Mouse (Mus musculus) midbrain, embryonic 10.5 days (tissue): ENCODE data around the gene Pspn. TPM values are rescaled to one million over a fixed set of nuclear protein-coding genes. Genes with fewer than 3 reads are reported as not detected.

ENCODE experiments used
- DNase-seq: peaks from one replicate; pipeline ENCODE4 v3.0.0-alpha.2; 2017; ENCODE audit warnings: low spot score
- H3K27ac ChIP-seq: fragments of 300-500 bp; sonication (generic); replicated peaks from 2 replicates; pipeline ENCODE4 v1.5.1; 2016; ENCODE audit warnings: mild to moderate bottlenecking
- H3K27me3 ChIP-seq: fragments of 300-500 bp; sonication (generic); 2 replicates; pipeline ENCODE4 v1.6.1; 2016; ENCODE audit warnings: low read depth, mild to moderate bottlenecking; ENCODE audit not compliant: poor library complexity, severe bottlenecking
- H3K36me3 ChIP-seq: fragments of 300-500 bp; sonication (generic); 2 replicates; pipeline ENCODE4 v1.6.1; 2016; ENCODE audit warnings: mild to moderate bottlenecking, moderate library complexity
- H3K4me1 ChIP-seq: fragments of 300-500 bp; sonication (generic); 2 replicates; pipeline ENCODE4 v1.6.1; 2016
- H3K4me3 ChIP-seq: fragments of 300-500 bp; sonication (generic); 2 replicates; pipeline ENCODE4 v1.5.1; 2016; ENCODE audit warnings: mild to moderate bottlenecking, moderate library complexity
- H3K9me3 ChIP-seq: fragments of 300-500 bp; sonication (generic); replicated peaks from 2 replicates; pipeline ENCODE4 v1.6.1; 2016; ENCODE audit warnings: mild to moderate bottlenecking
- WGBS: fragments of 180-500 bp; shearing (Covaris S2); methylation state at CpG from one replicate; pipeline ENCODE4 v1.1.7; 2016; 5-methylcytosine and 5-hydroxymethylcytosine counted together
- polyA plus RNA-seq: library from polyadenylated mRNA; unstranded; fragments of >200 nt; fragmentation: Nextera tagmentation; extraction: Ambion mirVana; gene quantifications from 2 replicates; pipeline ENCODE4 v1.2.1, GENCODE M21; 2016

Gene Pspn
- polyA plus RNA-seq, 1 experiment from 2014 or later: 0.94 TPM

DNA sequence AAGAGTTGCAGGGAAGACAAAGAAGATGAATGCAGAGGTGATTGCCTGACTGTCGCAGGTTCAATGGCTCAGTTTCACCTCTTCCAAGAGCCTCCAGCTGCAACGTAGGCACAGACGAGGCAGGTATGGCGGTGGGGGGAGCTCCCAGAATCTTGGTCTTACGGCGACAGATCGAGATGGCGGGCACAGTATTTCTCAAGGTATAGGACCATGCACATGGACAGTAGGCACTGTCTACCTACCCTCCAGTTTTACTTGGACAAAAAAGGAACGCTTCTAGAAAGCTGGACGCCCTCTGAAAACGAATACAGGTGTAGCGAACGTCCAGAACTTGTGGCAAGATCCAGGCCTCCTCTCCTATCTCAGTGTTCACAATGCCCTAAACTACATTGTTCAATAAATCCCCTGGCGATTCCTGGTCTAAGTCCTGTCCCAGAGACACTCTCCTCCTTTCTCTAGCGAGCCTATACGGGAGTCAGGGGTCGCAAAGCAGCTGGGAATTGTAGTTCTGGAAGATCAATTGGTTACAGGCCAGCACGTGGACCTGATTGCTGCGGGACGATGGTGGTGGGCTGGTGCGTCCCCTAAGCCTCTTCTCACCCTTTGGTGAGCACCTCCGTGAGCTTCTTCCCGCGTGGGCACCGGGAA lies 10.2 kb downstream of the Pspn start:
- H3K27ac ChIP-seq: peak overlapping the region; percentile 91
- DNase-seq: no peak
- peak overlapping the region; percentile 88 for H3K4me3 ChIP-seq
- H3K9me3 ChIP-seq: no peaks in the 10 kb centered on the region
- H3K27me3 ChIP-seq: no peaks in the 10 kb centered on the region
- peaks cover 35% of the 10 kb centered on the region for H3K36me3 ChIP-seq
- peaks cover 10% of the 10 kb centered on the region for H3K4me1 ChIP-seq
- WGBS: 3% methylated on average over 25 of the region's 25 CpGs

DNA sequence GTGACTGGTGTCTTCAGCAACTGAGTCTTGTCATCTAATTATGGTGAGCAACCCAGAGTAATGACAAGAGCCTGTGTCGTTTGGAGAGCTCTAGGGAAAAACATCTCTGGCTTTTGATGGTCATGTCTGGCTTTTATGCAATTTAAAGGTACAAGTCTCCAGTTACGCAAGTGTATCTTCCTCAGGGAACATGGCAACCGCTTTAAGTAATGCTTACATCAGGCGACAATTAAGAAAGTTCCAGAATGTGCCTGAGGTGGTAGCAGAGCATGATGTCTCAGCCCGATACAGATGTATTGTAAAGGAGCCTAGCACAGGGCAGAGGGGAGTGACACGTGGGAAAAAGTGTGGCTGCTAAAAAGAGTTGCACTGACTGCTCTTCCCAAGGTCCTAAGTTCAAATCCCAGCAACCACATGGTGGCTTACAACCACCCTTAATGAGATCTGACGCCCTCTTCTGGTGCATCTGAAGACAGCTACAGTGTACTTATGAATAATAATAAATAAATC lies 10.8 kb downstream of the Pspn start:
- Histone ChIP-seq H3K27me3 (no peaks in the 10 kb centered on the region), H3K27ac (no peak overlapping the region), H3K36me3 (peaks cover 29% of the 10 kb centered on the region), H3K9me3 (no peaks in the 10 kb centered on the region), H3K4me1 (peaks cover 10% of the 10 kb centered on the region), H3K4me3 (peak overlapping the region; percentile 88)
- no peak for DNase-seq
- WGBS: 72% methylated on average over 7 of the region's 7 CpGs

DNA sequence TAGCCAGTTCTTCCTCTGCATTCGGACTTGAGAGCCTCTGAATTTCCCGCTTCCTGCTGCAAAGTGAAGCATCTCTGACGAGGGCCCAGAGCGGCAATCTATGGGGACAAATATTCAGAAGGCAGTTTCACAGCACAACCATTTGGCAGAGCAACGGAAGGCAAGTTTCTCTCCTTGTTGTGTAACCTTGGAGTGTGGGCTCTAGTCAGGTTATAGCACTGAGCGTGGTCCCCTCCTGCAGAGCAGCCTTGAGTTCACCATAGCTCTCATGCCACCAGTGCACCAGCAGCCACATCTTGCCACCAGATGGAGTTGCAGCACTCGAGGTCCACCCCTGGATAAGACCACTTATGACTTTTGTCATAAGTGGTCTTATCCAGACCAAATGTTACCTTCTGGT lies 11.4 kb downstream of the Pspn start:
- no peak for DNase-seq
- Histone ChIP-seq H3K4me1 (peaks cover 10% of the 10 kb centered on the region), H3K9me3 (no peaks in the 10 kb centered on the region), H3K4me3 (no peak overlapping the region), H3K27ac (no peak overlapping the region), H3K27me3 (no peaks in the 10 kb centered on the region), H3K36me3 (peaks cover 24% of the 10 kb centered on the region)
- WGBS: 88% methylated on average over 7 of the region's 7 CpGs

DNA sequence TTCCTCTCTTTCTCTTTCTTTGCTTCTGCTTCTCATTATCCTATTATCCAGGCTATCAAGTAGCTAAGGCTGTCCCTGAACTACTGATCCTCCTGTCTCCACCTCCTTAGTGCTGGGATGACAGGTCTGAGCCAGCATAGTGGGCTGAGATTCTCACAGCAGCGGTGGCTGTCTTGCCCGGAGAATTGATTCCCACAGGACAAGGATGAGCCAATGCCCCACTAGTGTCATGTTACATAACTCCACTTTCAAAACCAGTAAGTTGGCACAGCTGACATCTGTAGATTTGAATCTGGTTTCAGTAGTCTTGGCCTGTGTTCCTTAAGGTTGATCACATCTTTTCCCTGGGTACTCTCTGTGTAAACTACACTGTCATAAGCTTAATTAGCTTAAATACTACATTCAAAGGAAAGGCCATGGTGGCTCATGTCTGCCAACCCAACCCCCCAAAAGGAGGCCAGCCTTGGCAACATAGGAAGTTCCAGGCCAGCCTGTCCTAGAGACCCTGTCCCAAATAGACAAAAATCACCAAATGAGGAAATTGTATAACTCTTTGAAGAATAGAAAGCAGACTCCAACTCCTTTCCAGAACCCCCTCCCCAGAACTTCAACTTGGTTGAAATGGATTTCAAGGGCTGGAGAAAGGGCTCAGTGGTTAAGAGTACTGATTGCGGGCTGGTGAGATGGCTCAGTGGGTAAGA lies 13.6 kb downstream of the Pspn start:
- Histone ChIP-seq H3K4me3 (no peak overlapping the region), H3K36me3 (0 out of 2 replicates have a peak, but pooled peaks cover 2% of the 10 kb centered on the region), H3K27me3 (no peaks in the 10 kb centered on the region), H3K4me1 (peaks cover 9% of the 10 kb centered on the region), H3K9me3 (no peaks in the 10 kb centered on the region), H3K27ac (no peak overlapping the region)
- no peak for DNase-seq
- 92% methylated on average over 3 of the region's 3 CpGs for WGBS

DNA sequence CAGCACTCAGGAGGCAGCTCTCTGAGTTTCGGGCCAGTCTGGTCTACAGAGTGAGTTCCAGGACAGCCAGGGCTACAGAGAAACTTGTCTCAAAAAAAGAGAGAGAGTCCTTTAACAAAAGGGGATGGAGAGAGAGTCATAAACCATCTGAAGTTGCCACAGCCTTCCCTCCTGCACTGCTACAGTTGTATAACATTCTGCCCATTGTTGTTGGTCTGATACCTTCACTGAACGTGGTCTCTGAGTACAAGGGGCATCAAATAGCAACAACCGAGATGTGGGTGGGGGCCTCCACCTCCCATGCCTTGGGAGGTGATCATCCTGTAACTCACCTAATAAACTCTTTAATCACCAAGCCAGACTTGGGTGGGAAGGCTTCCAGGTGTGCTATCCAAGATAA lies 14.2 kb downstream of the Pspn start:
- no peaks in the 10 kb centered on the region for H3K27me3 ChIP-seq
- no peaks in the 10 kb centered on the region for H3K36me3 ChIP-seq
- H3K4me3 ChIP-seq: no peak overlapping the region
- WGBS: 82% methylated on average over 3 of the region's 3 CpGs
- DNase-seq: no peak
- no peaks in the 10 kb centered on the region for H3K9me3 ChIP-seq
- H3K4me1 ChIP-seq: peaks cover 3% of the 10 kb centered on the region; the same call in 1 of the 2 replicates
- no peak overlapping the region for H3K27ac ChIP-seq

DNA sequence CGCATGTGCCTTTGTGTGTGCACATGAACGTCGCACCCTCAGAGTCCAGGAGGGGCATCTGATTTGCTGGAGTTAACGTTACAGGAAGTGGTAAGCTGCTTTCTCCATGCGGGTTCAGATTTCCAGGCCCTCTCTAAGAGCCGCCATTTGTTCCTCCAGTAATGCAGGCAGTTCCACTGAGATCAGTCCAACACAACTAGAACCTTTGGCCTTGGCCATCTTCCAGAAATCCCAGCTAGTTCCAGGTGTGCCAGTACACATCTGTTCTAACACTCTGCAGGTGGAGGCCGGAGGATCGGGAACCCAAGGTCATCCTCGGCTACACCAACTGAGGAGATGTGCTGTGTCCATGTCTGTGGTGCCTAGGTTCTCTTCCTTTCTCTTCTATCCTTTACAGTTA lies 14.9 kb downstream of the Pspn start:
- no peak for DNase-seq
- Histone ChIP-seq H3K4me1 (peaks cover 2% of the 10 kb centered on the region; the same call in 1 of the 2 replicates), H3K27ac (no peak overlapping the region), H3K4me3 (no peak overlapping the region), H3K36me3 (no peaks in the 10 kb centered on the region), H3K27me3 (no peaks in the 10 kb centered on the region), H3K9me3 (no peaks in the 10 kb centered on the region)
- WGBS: 85% methylated on average over 9 of the region's 9 CpGs

DNA sequence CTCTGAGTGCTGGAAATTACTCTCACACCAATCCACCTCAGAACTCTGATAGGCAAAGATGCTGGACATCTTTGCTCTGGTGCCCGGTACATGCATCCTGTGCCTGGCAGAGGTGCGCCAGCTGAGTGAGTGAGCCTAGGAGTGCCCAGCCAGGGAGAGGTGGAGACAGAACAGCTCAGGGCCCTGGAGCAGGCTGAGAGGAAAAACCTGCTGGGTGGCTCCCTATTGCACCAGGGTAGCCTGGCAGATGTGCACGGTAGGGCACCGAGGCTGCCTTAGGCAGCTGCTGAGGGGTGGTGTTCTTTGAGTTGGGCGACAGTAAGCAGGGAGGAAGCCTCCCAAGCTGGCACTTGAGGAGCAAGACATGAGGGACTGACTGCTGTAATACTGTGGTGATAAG lies 17.8 kb downstream of the Pspn start, which contains the start of gene Acer1:
Gene Acer1 (minus strand): TSS at position 114 of the 400 bp plus-strand sequence.
- H3K27ac ChIP-seq: no peak within 1 kb of the TSS
- H3K4me1 ChIP-seq: no peaks in the 10 kb centered on the region
- H3K27me3 ChIP-seq: no peaks in the 10 kb centered on the region
- no peaks in the 10 kb centered on the region for H3K9me3 ChIP-seq
- no peaks in the 10 kb centered on the region for H3K36me3 ChIP-seq
- H3K4me3 ChIP-seq: no peak within 1 kb of the TSS
- DNase-seq: no peak
- WGBS: 76% methylated on average over 5 of the region's 5 CpGs

DNA sequence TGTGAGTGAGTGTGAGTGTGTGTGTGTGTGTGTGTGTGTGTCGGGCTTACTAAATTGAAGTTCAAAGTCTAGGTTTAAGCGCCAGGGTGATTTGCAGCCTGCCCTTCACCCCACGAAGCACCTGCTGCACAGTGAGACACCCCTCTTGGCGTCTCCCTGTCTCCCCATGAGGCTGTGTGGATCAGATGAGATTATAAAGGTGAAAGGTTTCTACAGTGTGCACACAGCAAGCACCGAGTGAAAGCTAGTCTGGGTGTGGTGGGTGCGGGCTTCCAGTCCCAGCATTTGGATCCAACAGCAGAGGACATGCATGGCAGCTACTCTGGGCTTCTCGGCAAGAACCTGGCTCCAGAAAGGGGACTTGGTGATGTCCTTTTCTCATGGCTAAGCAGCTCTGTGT lies 18.8 kb downstream of the Pspn start:
- no peak overlapping the region for H3K27ac ChIP-seq
- DNase-seq: no peak
- no peaks in the 10 kb centered on the region for H3K36me3 ChIP-seq
- H3K4me1 ChIP-seq: no peaks in the 10 kb centered on the region
- no peaks in the 10 kb centered on the region for H3K27me3 ChIP-seq
- no peaks in the 10 kb centered on the region for H3K9me3 ChIP-seq
- H3K4me3 ChIP-seq: no peak overlapping the region
- 88% methylated on average over 7 of the region's 7 CpGs for WGBS

DNA sequence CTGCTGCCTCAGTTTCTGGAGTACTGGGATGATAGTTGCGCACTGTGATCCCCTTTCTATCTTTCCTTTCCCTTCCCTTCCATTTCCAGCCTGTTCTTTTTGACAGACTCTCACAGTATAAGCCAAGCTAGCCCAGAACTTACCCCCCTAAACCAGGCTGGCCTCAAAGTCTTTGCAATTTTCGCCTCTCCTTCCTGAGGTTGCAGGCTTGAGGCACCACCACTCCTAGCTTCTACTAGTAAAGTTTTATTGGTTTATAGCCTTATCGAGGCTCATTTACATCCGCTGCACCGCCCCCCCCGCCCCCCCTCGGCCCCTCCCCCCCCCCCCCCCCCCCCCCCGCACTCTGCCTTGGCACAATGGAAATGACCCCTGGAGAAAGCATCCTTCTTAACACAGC lies 20.3 kb downstream of the Pspn start:
- Histone ChIP-seq H3K27me3 (no peaks in the 10 kb centered on the region), H3K27ac (no peak overlapping the region), H3K9me3 (no peaks in the 10 kb centered on the region), H3K4me3 (no peak overlapping the region), H3K4me1 (no peaks in the 10 kb centered on the region), H3K36me3 (no peaks in the 10 kb centered on the region)
- WGBS: 48% methylated on average over 7 of the region's 8 CpGs
- DNase-seq: no peak

DNA sequence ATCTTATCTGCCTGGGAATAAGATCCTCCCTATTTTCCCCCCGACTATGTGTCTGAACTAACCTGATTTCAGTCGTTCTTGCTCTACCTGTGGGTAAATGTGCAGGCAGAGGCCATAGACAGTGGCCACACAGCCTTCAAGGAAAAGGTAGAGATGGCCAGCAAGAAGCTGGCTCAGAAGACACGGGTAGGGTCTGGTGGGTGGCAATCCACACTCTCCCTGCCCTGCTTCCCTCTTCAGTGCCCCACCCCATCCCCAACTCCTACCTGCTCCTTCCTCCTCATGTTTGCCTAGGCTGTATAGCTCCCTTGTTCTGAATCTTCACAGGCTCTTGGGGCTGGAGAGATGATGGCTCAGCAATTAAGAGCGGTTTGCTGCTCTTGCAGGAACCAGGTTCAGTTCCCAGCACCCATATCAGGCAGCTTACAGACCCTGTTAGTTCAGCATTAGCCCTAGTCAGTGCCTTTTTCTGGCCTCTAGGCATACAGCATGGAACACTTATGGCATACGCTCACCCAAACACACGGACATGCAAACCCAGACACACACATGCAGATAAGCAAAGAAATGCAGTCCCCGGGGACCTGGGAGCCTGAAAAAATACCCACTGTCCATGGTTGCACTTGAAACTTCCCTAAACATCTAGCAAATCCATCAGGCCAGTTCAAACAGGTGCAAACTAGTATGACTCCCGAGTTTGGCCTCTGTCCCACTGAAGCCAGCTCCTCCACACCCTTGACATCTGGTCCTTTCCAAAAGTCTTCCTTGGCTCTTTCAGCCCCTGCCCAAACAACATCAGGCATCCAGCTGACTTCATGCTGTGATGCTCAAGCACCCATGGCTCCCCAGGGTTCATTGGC lies 23.1 kb downstream of the Pspn start:
- H3K4me3 ChIP-seq: no peak overlapping the region
- no peaks in the 10 kb centered on the region for H3K9me3 ChIP-seq
- H3K4me1 ChIP-seq: no peaks in the 10 kb centered on the region
- DNase-seq: no peak
- WGBS: 83% methylated on average over 8 of the region's 8 CpGs
- H3K36me3 ChIP-seq: no peaks in the 10 kb centered on the region
- H3K27me3 ChIP-seq: no peaks in the 10 kb centered on the region
- no peak overlapping the region for H3K27ac ChIP-seq

DNA sequence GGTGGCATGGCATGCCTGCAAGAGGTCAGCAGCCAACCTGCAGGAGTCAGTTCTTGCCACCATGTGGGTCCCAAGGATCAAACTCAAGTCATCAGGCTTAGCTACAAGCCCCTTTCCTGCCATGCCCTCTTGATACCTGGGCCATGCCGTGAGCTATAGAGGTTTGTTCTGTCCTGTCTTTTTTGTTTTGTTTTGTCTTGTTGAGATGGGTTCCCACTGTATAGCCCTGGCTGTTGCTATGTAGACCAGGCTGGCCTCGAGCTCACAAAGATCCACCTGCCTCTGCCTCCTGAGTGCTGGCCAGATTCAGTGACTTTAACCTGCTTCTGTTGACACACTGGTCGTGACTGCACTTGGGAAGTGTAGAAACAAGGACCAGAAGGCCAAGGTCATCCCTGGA lies 24.4 kb downstream of the Pspn start:
- Histone ChIP-seq H3K27ac (no peak overlapping the region), H3K9me3 (no peaks in the 10 kb centered on the region), H3K36me3 (no peaks in the 10 kb centered on the region), H3K4me3 (no peak overlapping the region), H3K27me3 (no peaks in the 10 kb centered on the region), H3K4me1 (no peaks in the 10 kb centered on the region)
- DNase-seq: no peak
- 86% methylated on average over 3 of the region's 3 CpGs for WGBS

DNA sequence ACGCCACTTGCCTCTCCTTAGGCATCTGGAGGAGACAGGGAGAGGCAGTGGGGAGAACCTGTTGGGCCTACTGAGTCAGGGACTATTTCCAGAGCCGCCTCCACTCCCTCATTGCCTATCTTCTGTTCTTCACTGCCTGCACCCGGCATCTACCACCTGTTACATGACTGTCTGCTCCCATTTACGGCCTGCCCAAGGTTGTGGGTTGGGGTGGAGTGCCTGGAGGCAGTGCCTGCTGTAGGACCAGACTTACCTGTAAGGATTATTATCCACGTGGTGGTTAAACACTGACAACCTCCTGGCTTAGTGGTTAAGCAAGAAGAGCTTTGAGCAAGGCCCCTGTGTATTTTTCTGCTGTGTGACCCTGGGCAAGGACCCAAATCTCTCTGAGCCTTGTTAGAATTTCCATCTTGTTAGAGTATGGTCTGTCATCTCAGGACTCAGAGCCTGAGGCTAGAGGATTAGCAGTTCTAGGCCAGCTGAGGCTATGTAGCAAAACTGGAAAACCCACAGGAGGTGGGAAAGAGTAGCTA lies 25.0 kb downstream of the Pspn start:
- DNase-seq: no peak
- H3K4me1 ChIP-seq: no peaks in the 10 kb centered on the region
- no peaks in the 10 kb centered on the region for H3K27me3 ChIP-seq
- H3K36me3 ChIP-seq: no peaks in the 10 kb centered on the region
- H3K4me3 ChIP-seq: no peak overlapping the region
- 80% methylated on average over 5 of the region's 5 CpGs for WGBS
- H3K9me3 ChIP-seq: no peaks in the 10 kb centered on the region
- no peak overlapping the region for H3K27ac ChIP-seq
